Mouse (Mus musculus) midbrain, postnatal 0 days (tissue): ENCODE results near the gene Col27a1. TPM values are rescaled to one million over a fixed set of nuclear protein-coding genes. Genes with fewer than 3 reads are reported as not detected.

Experiments
- ATAC-seq: fragments of 200-750 bp; cut with Nextera tagmentation; 2 replicates; pipeline ENCODE4 v1.8.0; 2017; ENCODE audit warnings: moderate number of reproducible peaks, mild to moderate bottlenecking, moderate TSS enrichment, moderate library complexity; ENCODE audit not compliant: low FRiP score
- DNase-seq: peaks from one replicate; pipeline ENCODE4 v3.0.0-alpha.2; 2015; ENCODE audit warnings: low spot score
- H3K27ac ChIP-seq: fragments of 300-500 bp; sonication (generic); 2 replicates; pipeline ENCODE4 v1.5.1; 2014; ENCODE audit warnings: low read depth, mild to moderate bottlenecking, low read length, mixed read lengths
- H3K27me3 ChIP-seq: fragments of 300-500 bp; sonication (generic); 2 replicates; pipeline ENCODE4 v1.6.1; 2014; ENCODE audit warnings: low read length, control low read depth, mixed read lengths; ENCODE audit not compliant: insufficient read depth
- H3K36me3 ChIP-seq: fragments of 300-500 bp; sonication (generic); 2 replicates; pipeline ENCODE4 v1.6.1; 2014; ENCODE audit warnings: low read length, control low read depth, mixed read lengths; ENCODE audit not compliant: insufficient read depth
- H3K4me1 ChIP-seq: fragments of 300-500 bp; sonication (generic); 2 replicates; pipeline ENCODE4 v1.6.1; 2014; ENCODE audit warnings: mild to moderate bottlenecking, control low read depth, antibody characterized with exemption, low read length, mixed read lengths; ENCODE audit not compliant: insufficient read depth
- H3K4me2 ChIP-seq: fragments of 300-500 bp; sonication (generic); 2 replicates; pipeline ENCODE4 v1.6.1; 2014; ENCODE audit warnings: low read depth, mild to moderate bottlenecking, low read length, mixed read lengths; ENCODE audit not compliant: poor library complexity, severe bottlenecking
- H3K4me3 ChIP-seq: fragments of 300-500 bp; sonication (generic); 2 replicates; pipeline ENCODE4 v1.5.1; 2014; ENCODE audit warnings: low read depth, mild to moderate bottlenecking, low read length, moderate library complexity
- H3K9ac ChIP-seq: fragments of 300-500 bp; sonication (generic); replicated peaks from 2 replicates; pipeline ENCODE4 v1.6.1; 2014; ENCODE audit warnings: mild to moderate bottlenecking, low read length, moderate library complexity, mixed read lengths; ENCODE audit not compliant: poor library complexity, severe bottlenecking
- H3K9me3 ChIP-seq: fragments of 300-500 bp; sonication (generic); 2 replicates; pipeline ENCODE4 v1.6.1; 2016; ENCODE audit warnings: low read length, control low read depth
- CTCF ChIP-seq: IDR thresholded peaks from 2 replicates; pipeline ENCODE4 v1.5.1; 2016; ENCODE audit warnings: antibody characterized with exemption, mild to moderate bottlenecking
- WGBS: fragments of 180-500 bp; shearing (Covaris S2); extraction: QIAGEN DNeasy Blood & Tissue Kit; methylation state at CpG from one replicate; pipeline ENCODE4 v1.1.7; 2014; 5-methylcytosine and 5-hydroxymethylcytosine counted together
- polyA plus RNA-seq: library from polyadenylated mRNA; unstranded; fragments of >200 nt; fragmentation: Nextera tagmentation; extraction: Ambion mirVana; gene quantifications from 2 replicates; pipeline ENCODE4 v1.2.1, GENCODE M21; 2015
- total RNA-seq: library from RNA; depleted of rRNA; stranded (reverse); fragments of >200 nt; gene quantifications from 2 replicates; pipeline ENCODE4 v1.2.3, GENCODE M21; 2014

The Col27a1 gene
- total and polyA plus RNA-seq, 2 experiments from 2014 or later: 0.88 to 4.8 TPM

- ATAC-seq (no peak), DNase-seq (no peak)
- no peaks in the 10 kb centered on the region for H3K9me3 ChIP-seq
- H3K4me2 ChIP-seq: no peak overlapping the region
- H3K9ac ChIP-seq: no peak overlapping the region
- no peak overlapping the region for H3K4me3 ChIP-seq
- no peaks in the 10 kb centered on the region for H3K36me3 ChIP-seq
- no peaks in the 10 kb centered on the region for H3K27me3 ChIP-seq
- no peaks in the 10 kb centered on the region for H3K4me1 ChIP-seq
- WGBS: 70% methylated on average over 2 of the region's 2 CpGs
- no peak for TF ChIP-seq CTCF
- no peak overlapping the region for H3K27ac ChIP-seq
These were observed 143.3 kb downstream of the Col27a1 start for GRCm38 (mm10) chr4:63356981-63357570.

DNA sequence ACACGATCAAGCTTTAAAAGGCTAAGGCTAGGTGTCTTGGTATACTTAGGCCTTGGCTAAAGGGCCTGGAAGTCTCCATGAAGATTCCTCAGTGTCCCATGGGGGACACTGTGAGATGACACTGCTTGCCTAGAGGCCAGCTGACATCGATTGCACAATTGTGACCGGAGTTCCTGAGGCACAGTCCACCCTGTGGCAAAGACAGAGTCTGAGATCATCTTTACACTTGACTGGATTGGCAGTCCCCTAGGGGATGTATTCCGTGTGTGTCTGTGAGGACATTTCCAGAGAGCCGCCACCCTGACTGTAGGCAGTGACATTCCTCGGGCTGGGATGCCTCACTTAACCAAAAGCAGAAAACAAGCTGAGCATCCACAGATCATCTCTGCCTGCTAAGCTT lies 146.1 kb downstream of the Col27a1 start:
- H3K9me3 ChIP-seq: no peaks in the 10 kb centered on the region
- no peak for ATAC-seq
- no peak overlapping the region for H3K27ac ChIP-seq
- no peaks in the 10 kb centered on the region for H3K4me1 ChIP-seq
- no peaks in the 10 kb centered on the region for H3K27me3 ChIP-seq
- WGBS: 71% methylated on average over 6 of the region's 6 CpGs
- no peaks in the 10 kb centered on the region for H3K36me3 ChIP-seq
- no peak overlapping the region for H3K9ac ChIP-seq
- H3K4me3 ChIP-seq: no peak overlapping the region
- H3K4me2 ChIP-seq: no peak overlapping the region
- DNase-seq: no peak
- TF ChIP-seq CTCF: no peak

DNA sequence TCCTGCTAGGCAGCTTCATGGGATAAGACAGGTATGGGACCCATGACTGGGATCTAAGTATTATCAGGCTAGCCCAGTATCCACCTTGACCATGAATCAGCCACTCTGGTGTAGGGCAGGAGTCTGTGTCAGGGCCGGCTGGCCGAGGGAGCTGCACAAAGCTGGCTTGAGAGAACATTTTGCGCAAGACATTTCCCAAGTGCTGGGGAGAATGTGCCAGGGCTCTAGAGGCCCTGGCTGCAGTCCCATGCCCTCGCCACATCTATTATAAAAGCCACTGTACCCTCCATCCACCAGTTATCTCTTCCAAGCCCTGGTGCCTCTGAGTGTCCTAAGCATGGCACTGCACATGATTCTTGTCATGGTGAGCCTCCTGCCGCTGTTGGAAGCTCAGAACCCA lies 148.3 kb downstream of the Col27a1 start, which contains the start of gene Orm2:
Gene Orm2 (plus strand): TSS at position 300 of the 400 bp plus-strand sequence.
- peak within 1 kb of the TSS; percentile 24; the same call in 1 of the 2 replicates for H3K9ac ChIP-seq
- TF ChIP-seq CTCF: no peak
- no peaks in the 10 kb centered on the region for H3K27me3 ChIP-seq
- ATAC-seq (no peak), DNase-seq (no peak)
- 85% methylated on average over 5 of the region's 5 CpGs for WGBS
- H3K4me1 ChIP-seq: no peaks in the 10 kb centered on the region
- no peaks in the 10 kb centered on the region for H3K9me3 ChIP-seq
- no peak within 1 kb of the TSS for H3K27ac ChIP-seq
- no peaks in the 10 kb centered on the region for H3K36me3 ChIP-seq
- H3K4me2 ChIP-seq: no peak within 1 kb of the TSS
- H3K4me3 ChIP-seq: no peak within 1 kb of the TSS

- Histone ChIP-seq H3K9ac (no peak overlapping the region), H3K4me2 (no peak overlapping the region), H3K4me1 (no peaks in the 10 kb centered on the region), H3K27me3 (no peaks in the 10 kb centered on the region), H3K36me3 (no peaks in the 10 kb centered on the region), H3K4me3 (no peak overlapping the region), H3K9me3 (no peaks in the 10 kb centered on the region), H3K27ac (no peak overlapping the region)
- ATAC-seq (peak; percentile 54), DNase-seq (peak; percentile 77)
- WGBS: 15% methylated on average over 4 of the region's 4 CpGs
- TF ChIP-seq CTCF: peak; percentile 95
These were observed 154.8 kb downstream of the Col27a1 start for GRCm38 (mm10) chr4:63368577-63368976.

DNA sequence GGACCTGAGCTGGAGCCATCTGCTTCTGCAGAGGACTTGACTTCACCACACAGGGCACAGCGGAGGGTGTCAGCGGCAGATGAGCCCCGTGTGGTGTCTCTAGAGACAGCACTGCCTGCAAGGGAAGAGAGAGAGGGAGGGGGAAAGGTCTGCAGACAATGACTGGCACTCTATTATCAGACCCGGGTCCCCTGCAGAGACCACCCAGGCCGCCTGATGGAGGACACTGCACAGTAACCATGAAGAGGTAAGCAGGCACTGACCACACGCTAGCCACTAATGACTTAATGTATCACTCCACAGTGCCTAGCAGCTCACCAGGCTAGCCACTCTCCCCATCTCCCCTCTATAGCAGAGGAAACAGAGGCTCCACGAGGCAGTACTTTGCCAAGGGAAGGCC lies 157.1 kb downstream of the Col27a1 start:
- Histone ChIP-seq H3K36me3 (no peaks in the 10 kb centered on the region), H3K4me3 (no peak overlapping the region), H3K9me3 (no peaks in the 10 kb centered on the region), H3K9ac (no peak overlapping the region), H3K27me3 (no peaks in the 10 kb centered on the region), H3K27ac (no peak overlapping the region), H3K4me1 (no peaks in the 10 kb centered on the region), H3K4me2 (no peak overlapping the region)
- 36% methylated on average over 7 of the region's 7 CpGs for WGBS
- no peak for TF ChIP-seq CTCF
- DNase-seq: no peak
- no peak for ATAC-seq

GRCm38 (mm10) chr4:63371890-63372289 lies 158.1 kb downstream of the Col27a1 start:
- Histone ChIP-seq H3K27ac (no peak overlapping the region), H3K36me3 (no peaks in the 10 kb centered on the region), H3K27me3 (no peaks in the 10 kb centered on the region), H3K9me3 (no peaks in the 10 kb centered on the region), H3K4me1 (no peaks in the 10 kb centered on the region), H3K4me2 (no peak overlapping the region), H3K4me3 (no peak overlapping the region), H3K9ac (no peak overlapping the region)
- DNase-seq (peak; percentile 63), ATAC-seq (no peak)
- peak; percentile 72 for TF ChIP-seq CTCF
- 55% methylated on average over 3 of the region's 3 CpGs for WGBS
